Mouse (Mus musculus): ENCODE measurements around the gene Alyref2. TPM values are rescaled to one million over a fixed set of nuclear protein-coding genes. Genes with fewer than 3 reads are reported as not detected.

Gene Alyref2
- polyA plus RNA-seq, 1 experiment from 2014 or later = 15.7 TPM

GRCm38 (mm10) chr1:171494241-171494640, 9.0 kb upstream of the Alyref2 start:
- Histone ChIP-seq H3K9me3 (ENCODE audit: control insufficient read depth, low read length) (no peaks in the 10 kb centered on the region), H3K4me3 (ENCODE audit: low read depth, low read length) (no peak overlapping the region), H3K36me3 (ENCODE audit: control insufficient read depth, insufficient read depth, low read length) (no peaks in the 10 kb centered on the region), H3K4me1 (ENCODE audit: control insufficient read depth, insufficient read depth, low read length) (no peaks in the 10 kb centered on the region), H3K27me3 (ENCODE audit: control insufficient read depth, insufficient read depth, low read length) (no peaks in the 10 kb centered on the region), H3K27ac (ENCODE audit: low read depth, low read length) (no peak overlapping the region), H3K9ac (ENCODE audit: low read length) (no peak overlapping the region), H3K4me2 (ENCODE audit: low read depth) (no peak overlapping the region)
- ATAC-seq (ENCODE audit: insufficient read depth, low FRiP score, low TSS enrichment) (no peak), DNase-seq (ENCODE audit: low spot score) (no peak)
- 93% methylated on average over 13 of the region's 13 CpGs for WGBS

GRCm38 (mm10) chr1:171495371-171495770, 7.9 kb upstream of the Alyref2 start:
- ATAC-seq (ENCODE audit: insufficient read depth, low FRiP score, low TSS enrichment) (no peak), DNase-seq (ENCODE audit: low spot score) (no peak)
- Histone ChIP-seq H3K9me3 (ENCODE audit: control insufficient read depth, low read length) (no peaks in the 10 kb centered on the region), H3K36me3 (ENCODE audit: control insufficient read depth, insufficient read depth, low read length) (no peaks in the 10 kb centered on the region), H3K27ac (ENCODE audit: low read depth, low read length) (no peak overlapping the region), H3K4me3 (ENCODE audit: low read depth, low read length) (no peak overlapping the region), H3K27me3 (ENCODE audit: control insufficient read depth, insufficient read depth, low read length) (no peaks in the 10 kb centered on the region), H3K4me1 (ENCODE audit: control insufficient read depth, insufficient read depth, low read length) (no peaks in the 10 kb centered on the region), H3K9ac (ENCODE audit: low read length) (no peak overlapping the region), H3K4me2 (ENCODE audit: low read depth) (no peak overlapping the region)
- 88% methylated on average over 6 of the region's 6 CpGs for WGBS

- Histone ChIP-seq H3K4me3 (ENCODE audit: low read depth, low read length) (no peak overlapping the region), H3K9ac (ENCODE audit: low read length) (no peak overlapping the region), H3K27ac (ENCODE audit: low read depth, low read length) (no peak overlapping the region), H3K4me1 (ENCODE audit: control insufficient read depth, insufficient read depth, low read length) (no peaks in the 10 kb centered on the region; the same call in 1 of the 2 replicates), H3K4me2 (ENCODE audit: low read depth) (no peak overlapping the region), H3K27me3 (ENCODE audit: control insufficient read depth, insufficient read depth, low read length) (no peaks in the 10 kb centered on the region), H3K36me3 (ENCODE audit: control insufficient read depth, insufficient read depth, low read length) (no peaks in the 10 kb centered on the region), H3K9me3 (ENCODE audit: control insufficient read depth, low read length) (no peaks in the 10 kb centered on the region)
- DNase-seq (ENCODE audit: low spot score) = no peak
- WGBS = 85% methylated on average over 5 of the region's 5 CpGs
- ATAC-seq (ENCODE audit: insufficient read depth, low FRiP score, low TSS enrichment) = no peak
These were observed 3.4 kb upstream of the Alyref2 start for GRCm38 (mm10) chr1:171499856-171500255.

- no peak overlapping the region for H3K4me3 ChIP-seq (ENCODE audit: low read depth, low read length)
- no peak overlapping the region for H3K27ac ChIP-seq (ENCODE audit: low read depth, low read length)
- no peak overlapping the region for H3K9ac ChIP-seq (ENCODE audit: low read length)
- no peak overlapping the region for H3K4me2 ChIP-seq (ENCODE audit: low read depth)
- ATAC-seq (ENCODE audit: insufficient read depth, low FRiP score, low TSS enrichment) (no peak), DNase-seq (ENCODE audit: low spot score) (no peak)
- no peaks in the 10 kb centered on the region for H3K27me3 ChIP-seq (ENCODE audit: control insufficient read depth, insufficient read depth, low read length)
- H3K9me3 ChIP-seq (ENCODE audit: control insufficient read depth, low read length) = no peaks in the 10 kb centered on the region
- 63% methylated on average over 6 of the region's 6 CpGs for WGBS
- no peaks in the 10 kb centered on the region; the same call in 1 of the 2 replicates for H3K4me1 ChIP-seq (ENCODE audit: control insufficient read depth, insufficient read depth, low read length)
- H3K36me3 ChIP-seq (ENCODE audit: control insufficient read depth, insufficient read depth, low read length) = no peaks in the 10 kb centered on the region
These were observed 2.2 kb upstream of the Alyref2 start for GRCm38 (mm10) chr1:171501016-171501610.

- WGBS = 8% methylated on average over 5 of the region's 5 CpGs
- peak overlapping the region; percentile 21; the same call in 1 of the 2 replicates for H3K27ac ChIP-seq (ENCODE audit: low read depth, low read length)
- no peaks in the 10 kb centered on the region for H3K27me3 ChIP-seq (ENCODE audit: control insufficient read depth, insufficient read depth, low read length)
- H3K9me3 ChIP-seq (ENCODE audit: control insufficient read depth, low read length) = no peaks in the 10 kb centered on the region
- H3K4me3 ChIP-seq (ENCODE audit: low read depth, low read length) = no peak overlapping the region
- H3K4me1 ChIP-seq (ENCODE audit: control insufficient read depth, insufficient read depth, low read length) = no peaks in the 10 kb centered on the region; the same call in 1 of the 2 replicates
- H3K4me2 ChIP-seq (ENCODE audit: low read depth) = peak overlapping the region; percentile 15; the same call in 1 of the 2 replicates
- DNase-seq (ENCODE audit: low spot score) (peak; percentile 55), ATAC-seq (ENCODE audit: insufficient read depth, low FRiP score, low TSS enrichment) (no peak)
- no peaks in the 10 kb centered on the region for H3K36me3 ChIP-seq (ENCODE audit: control insufficient read depth, insufficient read depth, low read length)
- H3K9ac ChIP-seq (ENCODE audit: low read length) = no peak overlapping the region
These were observed 1.6 kb upstream of the Alyref2 start for GRCm38 (mm10) chr1:171501636-171502080.

GRCm38 (mm10) chr1:171502388-171503249, 659 bp upstream of the Alyref2 start:
- H3K4me2 ChIP-seq (ENCODE audit: low read depth) = peak overlapping the region; percentile 59; the same call in 1 of the 2 replicates
- H3K4me1 ChIP-seq (ENCODE audit: control insufficient read depth, insufficient read depth, low read length) = no peaks in the 10 kb centered on the region; the same call in 1 of the 2 replicates
- no peaks in the 10 kb centered on the region for H3K9me3 ChIP-seq (ENCODE audit: control insufficient read depth, low read length)
- no peaks in the 10 kb centered on the region for H3K27me3 ChIP-seq (ENCODE audit: control insufficient read depth, insufficient read depth, low read length)
- ATAC-seq (ENCODE audit: insufficient read depth, low FRiP score, low TSS enrichment) (peak; percentile 82), DNase-seq (ENCODE audit: low spot score) (peak; percentile 67)
- peak overlapping the region; percentile 79; the same call in 1 of the 2 replicates for H3K9ac ChIP-seq (ENCODE audit: low read length)
- H3K36me3 ChIP-seq (ENCODE audit: control insufficient read depth, insufficient read depth, low read length) = no peaks in the 10 kb centered on the region
- H3K27ac ChIP-seq (ENCODE audit: low read depth, low read length) = peak overlapping the region; percentile 97
- H3K4me3 ChIP-seq (ENCODE audit: low read depth, low read length) = no peak overlapping the region
- WGBS = under 1% methylated on average over 14 of the region's 14 CpGs

GRCm38 (mm10) chr1:171503592-171504291, 464 bp downstream of the Alyref2 start:
- Histone ChIP-seq H3K27ac (ENCODE audit: low read depth, low read length) (peak overlapping the region; percentile 97), H3K4me2 (ENCODE audit: low read depth) (peak overlapping the region; percentile 59), H3K4me1 (ENCODE audit: control insufficient read depth, insufficient read depth, low read length) (no peaks in the 10 kb centered on the region; the same call in 1 of the 2 replicates), H3K9me3 (ENCODE audit: control insufficient read depth, low read length) (no peaks in the 10 kb centered on the region), H3K9ac (ENCODE audit: low read length) (peak overlapping the region; percentile 79), H3K27me3 (ENCODE audit: control insufficient read depth, insufficient read depth, low read length) (no peaks in the 10 kb centered on the region), H3K4me3 (ENCODE audit: low read depth, low read length) (peak overlapping the region; percentile 54), H3K36me3 (ENCODE audit: control insufficient read depth, insufficient read depth, low read length) (no peaks in the 10 kb centered on the region)
- DNase-seq (ENCODE audit: low spot score) = peak; percentile 79
- peak; percentile 67 for ATAC-seq (ENCODE audit: insufficient read depth, low FRiP score, low TSS enrichment)
- under 1% methylated on average over 53 of the region's 53 CpGs for WGBS

GRCm38 (mm10) chr1:171504586-171504985, 1.3 kb downstream of the Alyref2 start:
- H3K9ac ChIP-seq (ENCODE audit: low read length) = no peak overlapping the region
- peak overlapping the region; percentile 59 for H3K4me2 ChIP-seq (ENCODE audit: low read depth)
- no peaks in the 10 kb centered on the region; the same call in 1 of the 2 replicates for H3K4me1 ChIP-seq (ENCODE audit: control insufficient read depth, insufficient read depth, low read length)
- DNase-seq (ENCODE audit: low spot score) = no peak
- H3K27me3 ChIP-seq (ENCODE audit: control insufficient read depth, insufficient read depth, low read length) = no peaks in the 10 kb centered on the region
- ATAC-seq (ENCODE audit: insufficient read depth, low FRiP score, low TSS enrichment) = no peak
- H3K4me3 ChIP-seq (ENCODE audit: low read depth, low read length) = peak overlapping the region; percentile 54
- WGBS = 80% methylated on average over 4 of the region's 4 CpGs
- H3K9me3 ChIP-seq (ENCODE audit: control insufficient read depth, low read length) = no peaks in the 10 kb centered on the region
- H3K27ac ChIP-seq (ENCODE audit: low read depth, low read length) = no peak overlapping the region
- H3K36me3 ChIP-seq (ENCODE audit: control insufficient read depth, insufficient read depth, low read length) = no peaks in the 10 kb centered on the region
